Mouse (Mus musculus) layer of hippocampus, postnatal 36 days (tissue): ENCODE measurements at regions not wholly inside any gene's neighbourhood (a gene's known extent, or its start where the extent isn't known, plus 50 kb on each side); places are given as distances from the start of the nearest gene placed in this dataset.

Experiments
- DNase-seq, 2 experiments: peaks; one replicate each; pipeline ENCODE4 v3.0.0; 2022

GRCm38 (mm10) chr12:27283964-27284363, 58.4 kb downstream of the Sox11 start:
- DNase-seq, result no peak

DNA sequence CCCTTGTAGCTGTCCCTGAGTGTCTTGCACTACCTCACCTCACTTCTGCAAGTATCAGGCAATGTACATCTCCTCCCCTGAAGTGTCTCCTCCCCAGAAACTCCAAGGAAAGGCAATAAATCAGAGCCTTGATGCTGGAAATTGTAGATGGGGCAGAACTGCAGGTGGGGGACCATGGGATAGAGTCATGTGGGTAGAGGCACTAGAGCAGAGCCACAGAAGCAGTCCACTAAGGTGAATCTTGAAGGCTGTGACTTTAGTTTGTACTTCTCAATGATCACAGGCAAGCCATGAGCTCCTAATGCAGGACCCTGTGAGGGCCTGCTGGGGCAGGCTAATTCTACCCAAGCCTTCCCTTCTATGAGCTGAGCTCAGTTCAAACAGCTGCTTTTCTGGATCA, 80.4 kb downstream of the Sox11 start:
- DNase-seq, result no peak

DNA sequence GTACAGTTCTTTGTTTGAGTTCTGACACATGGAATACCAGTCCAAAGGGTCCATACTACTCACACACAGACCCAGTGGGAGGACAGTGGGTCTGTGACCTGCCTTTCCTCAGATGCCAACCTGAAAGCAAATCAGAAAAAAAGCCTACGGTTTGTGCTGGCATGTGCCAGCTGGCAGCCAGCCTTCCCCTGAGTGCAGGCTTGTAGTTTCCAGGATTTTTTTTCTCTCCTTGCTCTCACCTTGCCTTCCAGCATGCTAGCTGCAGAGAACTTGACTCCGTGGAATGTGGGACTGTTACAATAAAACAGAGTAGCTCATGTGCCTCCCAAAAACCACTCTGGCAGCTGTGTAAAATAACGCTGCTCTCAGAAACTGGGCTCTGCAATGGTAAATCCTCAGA, 88.2 kb downstream of the Sox11 start:
- DNase-seq, result no peak

DNA sequence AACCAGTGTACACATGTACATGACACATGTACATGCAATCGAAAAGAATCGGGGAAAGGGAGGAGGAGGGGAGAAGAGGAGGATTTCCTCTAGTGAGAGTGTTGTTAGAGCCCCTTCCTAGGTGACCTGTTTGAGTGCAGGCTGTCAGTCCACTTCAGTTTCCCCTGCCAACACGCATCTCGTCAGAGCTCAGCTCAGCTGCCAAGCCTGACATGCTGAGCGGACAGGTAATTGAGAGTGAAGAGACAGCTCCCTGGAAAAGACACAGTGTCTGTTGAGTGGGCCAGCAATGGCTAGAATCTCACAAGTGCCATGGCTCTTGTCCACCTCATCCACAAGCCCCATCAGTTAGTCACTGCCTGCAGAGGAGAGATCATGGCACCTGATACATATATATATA, 90.9 kb downstream of the Sox11 start:
- DNase-seq, result no peak

DNA sequence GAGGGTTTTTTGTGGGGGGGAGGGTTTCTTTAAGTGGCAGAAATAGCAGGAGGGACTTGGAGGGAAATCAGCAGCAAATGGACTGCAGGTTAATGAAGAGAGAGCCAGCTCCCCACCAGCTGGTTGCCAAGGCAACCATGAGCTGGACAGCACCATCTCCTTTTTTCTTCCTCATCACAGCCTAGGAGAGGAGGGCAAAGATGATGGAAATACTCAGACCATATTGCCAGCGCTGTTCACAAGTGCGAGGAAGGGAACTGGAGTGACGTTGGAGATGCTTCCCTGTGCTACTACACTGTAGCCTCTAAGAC, 93.9 kb downstream of the Sox11 start:
- DNase-seq, result peak in 1 of 2 experiments; percentile 16

- peak; percentile 4 to 5 for DNase-seq
These were observed 94.4 kb downstream of the Sox11 start for GRCm38 (mm10) chr12:27247756-27248544.

DNA sequence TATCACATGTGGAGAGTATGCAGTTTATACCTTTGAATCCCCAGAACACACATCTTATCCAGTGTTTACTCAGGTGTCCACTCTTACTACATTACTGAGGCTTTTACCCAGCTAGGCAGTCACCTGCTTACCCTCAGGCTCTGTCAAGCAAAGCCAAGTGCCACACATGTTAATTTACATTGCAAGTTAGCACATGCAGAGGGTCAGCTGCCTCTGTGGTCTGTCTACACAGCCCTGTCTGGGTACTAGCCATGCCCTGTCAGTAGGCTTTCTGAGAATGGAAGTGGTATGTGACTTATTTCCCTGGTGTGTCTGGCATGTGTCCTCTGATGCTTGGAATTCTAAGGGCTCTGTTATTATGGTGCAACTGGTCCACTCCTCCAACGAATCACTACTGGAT, 106.6 kb downstream of the Sox11 start:
- no peak for DNase-seq

- DNase-seq, result no peak
These were observed 120.8 kb downstream of the Sox11 start for GRCm38 (mm10) chr12:27221541-27221940.

- DNase-seq, result no peak
These were observed 141.2 kb downstream of the Sox11 start for GRCm38 (mm10) chr12:27201191-27201590.

GRCm38 (mm10) chr12:27194001-27194400, 148.4 kb downstream of the Sox11 start:
- DNase-seq, result no peak

DNA sequence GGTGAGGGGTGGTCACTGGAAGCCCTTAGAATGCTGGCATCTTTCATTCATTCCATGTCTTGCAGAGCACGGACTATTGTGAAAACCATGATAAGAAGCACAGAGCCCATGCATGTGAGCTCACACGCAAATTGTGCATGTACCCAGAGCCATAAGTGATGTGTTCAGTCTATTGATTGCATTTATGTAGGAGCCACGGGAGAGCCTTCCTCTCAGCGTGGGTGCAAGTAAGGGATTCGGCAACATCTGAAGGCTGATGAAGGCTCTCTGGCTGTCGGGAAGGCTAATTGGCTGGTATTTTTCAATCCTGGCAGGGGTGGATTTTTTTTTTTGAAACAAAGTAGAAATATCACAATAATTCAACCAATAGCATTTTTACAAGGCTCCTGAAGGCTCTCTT, 150.5 kb downstream of the Sox11 start:
- DNase-seq, result no peak

GRCm38 (mm10) chr12:27187480-27187879, 154.9 kb downstream of the Sox11 start:
- no peak for DNase-seq

DNA sequence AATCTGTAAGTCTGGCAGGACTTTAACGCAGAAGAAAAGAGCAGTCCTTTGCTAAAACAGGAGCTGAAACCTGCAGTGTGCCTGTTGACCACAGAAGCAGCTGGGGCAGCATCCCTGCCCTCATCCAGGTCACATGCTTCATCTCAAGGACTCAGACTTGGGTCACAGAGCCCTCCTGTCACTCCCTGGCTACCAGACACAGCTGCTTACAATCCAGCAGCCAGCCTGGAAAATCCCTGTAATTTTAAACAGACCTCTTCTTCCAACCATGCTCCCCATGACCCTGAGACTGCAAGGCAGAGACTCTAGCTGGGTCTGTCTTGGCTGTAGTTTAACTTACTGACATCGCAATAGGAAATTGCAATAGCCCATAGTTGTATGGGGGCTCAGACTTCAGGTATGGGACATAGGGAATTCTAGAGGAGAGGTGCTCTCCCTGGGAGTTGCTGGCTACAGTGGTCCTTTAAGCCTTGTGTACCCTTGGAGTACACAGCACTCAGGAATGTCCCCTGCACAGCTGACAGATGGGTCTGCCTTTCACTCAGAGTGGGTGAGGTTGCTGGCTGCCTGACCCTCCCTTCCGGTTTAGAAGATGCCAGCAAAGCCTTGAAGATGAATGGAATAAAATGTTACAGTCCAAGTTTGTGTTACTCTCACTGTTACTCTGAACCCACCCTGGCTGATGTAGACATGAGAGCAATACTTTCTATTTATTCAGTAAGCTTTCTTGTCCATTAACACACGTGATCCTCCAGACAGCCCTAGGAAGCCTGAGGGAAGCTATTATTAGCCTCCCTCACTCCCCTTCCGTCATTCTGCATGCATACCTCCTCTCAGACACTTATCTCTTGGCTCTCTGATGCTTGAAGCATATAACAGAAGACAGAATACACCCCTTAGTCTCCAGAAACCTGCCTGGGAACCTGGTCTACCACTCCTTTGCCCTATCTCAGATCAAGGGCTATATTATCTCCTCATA, 159.7 kb downstream of the Sox11 start:
- no peak for DNase-seq

GRCm38 (mm10) chr12:27173561-27173960, 168.8 kb downstream of the Sox11 start:
- DNase-seq, result no peak

DNA sequence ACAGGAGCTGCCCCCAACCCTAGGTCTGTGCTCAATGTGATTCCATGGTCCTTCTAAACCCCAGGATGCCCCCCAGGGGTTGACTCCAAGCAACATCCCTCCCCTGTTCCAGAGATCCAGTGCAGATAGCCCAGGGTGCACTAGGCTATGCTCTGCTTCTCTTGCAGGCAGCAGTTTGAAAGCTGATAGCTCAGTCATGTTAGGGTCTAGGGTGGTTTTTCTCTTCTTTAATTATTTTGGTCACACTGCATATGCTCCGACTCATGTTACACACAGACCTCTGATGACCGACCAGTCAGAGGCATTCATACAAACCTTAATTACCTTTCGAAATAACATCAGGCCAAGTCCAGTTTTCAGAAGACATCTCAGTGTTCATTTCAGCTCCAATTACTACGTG, 169.2 kb downstream of the Sox11 start:
- no peak for DNase-seq

DNA sequence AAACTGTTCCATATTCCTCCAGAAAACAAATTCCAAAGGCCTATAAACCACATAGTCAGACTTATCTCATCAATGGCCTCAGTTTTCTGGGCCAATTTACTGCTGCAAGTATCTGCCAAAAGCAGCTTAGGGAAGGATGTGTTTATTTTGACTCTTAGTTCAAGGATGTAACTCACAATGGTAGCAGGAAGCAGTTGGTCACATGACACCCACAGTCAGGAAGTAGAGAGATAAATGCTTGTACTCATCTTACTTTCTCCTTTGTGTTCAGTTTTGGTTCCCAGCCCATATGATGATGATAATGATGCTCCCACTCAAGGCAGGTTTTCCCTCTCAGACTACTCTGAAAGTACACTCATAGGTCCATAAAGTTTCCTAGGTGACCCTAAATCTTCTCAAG, 170.8 kb downstream of the Sox11 start:
- DNase-seq, result no peak

- DNase-seq, result no peak
These were observed 177.4 kb downstream of the Sox11 start for GRCm38 (mm10) chr12:27164920-27165504.

GRCm38 (mm10) chr12:27160063-27160686, 182.2 kb downstream of the Sox11 start:
- peak; percentile 23 to 25 for DNase-seq

- DNase-seq, result no peak
These were observed 182.8 kb downstream of the Sox11 start for GRCm38 (mm10) chr12:27159416-27160062.

DNA sequence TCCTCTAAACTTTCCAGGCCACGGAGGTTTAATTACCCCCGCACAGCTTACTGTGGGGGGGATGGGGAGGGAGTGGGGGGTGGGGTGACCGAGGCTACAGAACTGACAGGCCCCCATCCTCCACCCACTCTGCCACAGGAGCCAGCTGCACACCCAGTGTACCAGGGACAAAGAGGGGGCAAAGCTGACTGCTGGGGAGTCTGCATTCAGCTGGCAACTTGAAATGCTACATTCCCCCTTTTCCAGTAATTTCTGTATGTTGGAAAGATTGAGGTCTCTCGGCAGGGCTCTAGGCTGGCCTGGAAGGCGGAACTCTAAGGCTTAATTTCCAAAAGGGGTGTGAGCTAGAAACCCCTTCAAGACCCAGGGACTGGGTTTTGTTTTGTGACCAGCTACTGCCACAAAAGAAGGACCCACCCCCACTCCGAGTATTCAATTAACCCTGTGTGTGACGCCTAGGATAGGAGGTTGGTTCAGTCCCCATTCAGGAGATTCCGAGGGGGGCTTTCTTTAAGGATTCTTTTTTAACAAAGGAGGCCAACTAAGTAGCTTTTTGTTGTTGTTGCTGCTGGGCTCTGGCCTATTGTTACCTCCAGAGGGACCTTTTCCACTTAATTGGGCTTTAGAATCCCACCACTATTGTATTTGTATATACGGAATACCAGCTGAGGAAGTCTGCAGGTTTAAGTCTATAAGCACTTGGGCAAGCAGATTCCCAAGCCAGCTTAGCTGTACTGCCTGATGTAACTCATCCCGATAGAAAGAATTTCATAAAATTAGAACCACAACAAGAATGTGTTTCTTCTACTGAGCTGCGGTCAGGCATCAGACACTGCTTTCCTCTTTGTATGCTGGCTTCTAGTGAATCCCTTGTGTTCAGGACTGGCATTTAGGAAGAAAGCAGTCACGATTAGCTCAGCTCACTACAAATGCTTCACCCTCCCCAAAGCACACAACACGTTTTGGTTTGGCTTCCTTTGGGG, 191.2 kb downstream of the Sox11 start:
- DNase-seq, result no peak

- DNase-seq, result no peak
These were observed 199.1 kb downstream of the Sox11 start for GRCm38 (mm10) chr12:27143310-27143709.
